Mouse (Mus musculus): ENCODE results near the gene Mrpl46. TPM values are rescaled to one million over a fixed set of nuclear protein-coding genes. Genes with fewer than 3 reads are reported as not detected.
A peak's percentile ranks its signal among the peaks of the same experiment; 100 is the strongest.

The Mrpl46 gene
- total RNA-seq, 2 experiments from 2014 or later, result 29.2 to 29.7 TPM

GRCm38 (mm10) chr7:78769075-78769652 is 14.2 kb downstream of the Mrpl46 start:
- no peak for DNase-seq (ENCODE audit: low spot score in 2 of 2)

- DNase-seq (ENCODE audit: low spot score in 2 of 2), result no peak
Observed at GRCm38 (mm10) chr7:78767929-78768531, 15.3 kb downstream of the Mrpl46 start.

GRCm38 (mm10) chr7:78766019-78766683 is 17.2 kb downstream of the Mrpl46 start:
- peak; percentile 86 to 95 for DNase-seq (ENCODE audit: low spot score in 2 of 2)

- no peak for DNase-seq (ENCODE audit: low spot score in 2 of 2)
Observed at GRCm38 (mm10) chr7:78765215-78765631, 18.1 kb downstream of the Mrpl46 start.

GRCm38 (mm10) chr7:78763801-78764200 is 19.5 kb downstream of the Mrpl46 start:
- DNase-seq (ENCODE audit: low spot score in 2 of 2), result no peak

GRCm38 (mm10) chr7:78754458-78755000 is 28.8 kb downstream of the Mrpl46 start:
- peak in 1 of 2 experiments; percentile 24 for DNase-seq (ENCODE audit: low spot score in 2 of 2)

GRCm38 (mm10) chr7:78753752-78754457 is 29.4 kb downstream of the Mrpl46 start:
- DNase-seq (ENCODE audit: low spot score in 2 of 2), result no peak

GRCm38 (mm10) chr7:78752961-78753360 is 30.4 kb downstream of the Mrpl46 start:
- DNase-seq (ENCODE audit: low spot score in 2 of 2), result no peak

GRCm38 (mm10) chr7:78743731-78744385 is 39.5 kb downstream of the Mrpl46 start:
- no peak for DNase-seq (ENCODE audit: low spot score in 2 of 2)

- no peak for DNase-seq (ENCODE audit: low spot score in 2 of 2)
Observed at GRCm38 (mm10) chr7:78739351-78740000, 43.9 kb downstream of the Mrpl46 start.

- no peak for DNase-seq (ENCODE audit: low spot score in 2 of 2)
Observed at GRCm38 (mm10) chr7:78737614-78738210, 45.6 kb downstream of the Mrpl46 start, which contains the start of gene Ntrk3. TSS of gene Ntrk3 (minus strand) at chr7:78738012.

- no peak for DNase-seq (ENCODE audit: low spot score in 2 of 2)
Observed at GRCm38 (mm10) chr7:78737196-78737595, 46.1 kb downstream of the Mrpl46 start.

- peak in 1 of 2 experiments; percentile 50 for DNase-seq (ENCODE audit: low spot score in 2 of 2)
Observed at GRCm38 (mm10) chr7:78731391-78731790, 51.9 kb downstream of the Mrpl46 start.

Other genes with a start within 250 kb of the Mrpl46 start
- gene Ntrk3, start 45.5 kb downstream of the Mrpl46 start, total RNA-seq (2021), result 100 to 1,000 TPM; 182 to 195 TPM
- gene Mrps11, start 412 bp downstream of the Mrpl46 start, total RNA-seq (2021), result 10 to 100 TPM; 39.9 to 40.9 TPM
- 1 to 10 TPM; 6.3 to 7.6 TPM for gene Det1, start 63.7 kb upstream of the Mrpl46 start, total RNA-seq (2021)
- gene Aen, start 112.3 kb upstream of the Mrpl46 start, total RNA-seq (2021), result 10 to 100 TPM; 21.5 to 24.1 TPM
- under 1 TPM; 0.68 to 0.69 TPM for gene Isg20, start 129.9 kb upstream of the Mrpl46 start, total RNA-seq (2021)